Mouse (Mus musculus) CH12.LX (cell line): Measurements from ENCODE around the gene Hoxb1. TPM values are rescaled to one million over a fixed set of nuclear protein-coding genes. Genes with fewer than 3 reads are reported as not detected.

Experiments
- DNase-seq: peaks from one replicate; pipeline ENCODE4 v3.0.0-alpha.2; 2013; ENCODE audit errors: extremely low read depth
- H3K27ac ChIP-seq: 2 replicates; pipeline ENCODE4 v1.5.1; 2012; ENCODE audit warnings: low read depth, mild to moderate bottlenecking, control low read depth, moderate library complexity; ENCODE audit not compliant: insufficient read depth
- H3K27me3 ChIP-seq: replicated peaks from 2 replicates; pipeline ENCODE3; 2012; ENCODE audit warnings: inconsistent platforms
- H3K36me3 ChIP-seq, 2 experiments: replicated peaks in 1 of 2; 2 replicates each; pipeline versions ENCODE3 to v1.6.1; 2012; ENCODE audit warnings: inconsistent platforms in 1 of 2, low read length in 1 of 2, mild to moderate bottlenecking in 1 of 2, mixed read lengths in 1 of 2, moderate library complexity in 1 of 2; ENCODE audit not compliant: control insufficient read depth in 1 of 2, insufficient read depth in 1 of 2
- H3K4me1 ChIP-seq, 2 experiments: 2 replicates each; pipeline ENCODE4 v1.6.1; 2012; ENCODE audit warnings: inconsistent platforms in 1 of 2, moderate library complexity in 1 of 2; ENCODE audit not compliant: insufficient read depth in 2 of 2, control insufficient read depth in 1 of 2
- H3K4me2 ChIP-seq: 2 replicates; pipeline ENCODE4 v1.6.1; 2012; ENCODE audit warnings: low read depth, mild to moderate bottlenecking, control low read depth; ENCODE audit not compliant: poor library complexity, insufficient read depth, severe bottlenecking
- H3K4me3 ChIP-seq, 3 experiments: fragments of 150-350 bp in 1 of 3; sonication (generic) in 1 of 3; replicated peaks in 1 of 3; 2 replicates each; pipeline versions ENCODE3 to v1.5.1; 2011 to 2012; ENCODE audit warnings: low read depth in 2 of 3, low read length in 2 of 3, mild to moderate bottlenecking in 2 of 3, moderate library complexity in 2 of 3, control low read depth in 1 of 3, improper control_type of control experiment in 1 of 3, inconsistent platforms in 1 of 3, mixed read lengths in 1 of 3; ENCODE audit not compliant: poor library complexity in 1 of 3
- H3K79me2 ChIP-seq: replicated peaks from 2 replicates; pipeline ENCODE4 v1.6.1; 2012; ENCODE audit warnings: mild to moderate bottlenecking, moderate library complexity; ENCODE audit not compliant: control insufficient read depth, poor library complexity, insufficient read depth, severe bottlenecking; ENCODE audit errors: extremely low read depth
- H3K9ac ChIP-seq: 2 replicates; pipeline ENCODE4 v1.6.1; 2012; ENCODE audit warnings: low read depth, mild to moderate bottlenecking, control low read depth, moderate library complexity; ENCODE audit not compliant: insufficient read depth
- H3K9me3 ChIP-seq: replicated peaks from 2 replicates; pipeline ENCODE3; 2012; ENCODE audit warnings: low read length, inconsistent platforms, mixed read lengths
- CHD2 ChIP-seq: IDR thresholded peaks from 2 replicates; pipeline ENCODE4 v1.6.1; 2011; ENCODE audit warnings: low read length, improper control_type of control experiment
- E2F4 ChIP-seq: IDR thresholded peaks from 2 replicates; pipeline ENCODE4 v1.6.1; 2011; ENCODE audit warnings: low read depth, low read length, improper control_type of control experiment; ENCODE audit not compliant: insufficient replicate concordance
- ELF1 ChIP-seq: IDR thresholded peaks from 2 replicates; pipeline ENCODE4 v1.6.1; 2014; ENCODE audit warnings: low read depth, mild to moderate bottlenecking, inconsistent platforms, low read length, improper control_type of control experiment
- GABPA ChIP-seq: IDR thresholded peaks from 2 replicates; pipeline ENCODE4 v1.6.1; 2012; ENCODE audit warnings: low read depth, low read length, improper control_type of control experiment, inconsistent platforms; ENCODE audit not compliant: insufficient replicate concordance
- HCFC1 ChIP-seq: IDR thresholded peaks from 2 replicates; pipeline ENCODE4 v1.6.1; 2012; ENCODE audit warnings: low read depth, mild to moderate bottlenecking, inconsistent platforms, low read length, improper control_type of control experiment
- IRF4 ChIP-seq: IDR thresholded peaks from 2 replicates; pipeline ENCODE4 v1.6.1; 2014; ENCODE audit warnings: low read depth, mild to moderate bottlenecking, inconsistent platforms, low read length, improper control_type of control experiment
- JUN ChIP-seq: IDR thresholded peaks from 2 replicates; pipeline ENCODE4 v1.6.1; 2011; ENCODE audit warnings: low read depth, mild to moderate bottlenecking, low read length, improper control_type of control experiment, moderate library complexity; ENCODE audit not compliant: insufficient read depth
- JUND ChIP-seq: conservative IDR thresholded peaks from 2 replicates; pipeline ENCODE4 v1.6.1; 2011; ENCODE audit warnings: low read depth, low read length, improper control_type of control experiment
- MAFK ChIP-seq: IDR thresholded peaks from 2 replicates; pipeline ENCODE4 v1.6.1; 2011; ENCODE audit warnings: low read length, improper control_type of control experiment; ENCODE audit not compliant: insufficient replicate concordance
- MAX ChIP-seq: IDR thresholded peaks from 2 replicates; pipeline ENCODE4 v1.6.1; 2011; ENCODE audit warnings: low read length, improper control_type of control experiment
- MAZ ChIP-seq: IDR thresholded peaks from 2 replicates; pipeline ENCODE4 v1.6.1; 2012; ENCODE audit warnings: low read depth, mild to moderate bottlenecking, inconsistent platforms, low read length, improper control_type of control experiment, moderate library complexity
- MEF2A ChIP-seq: IDR thresholded peaks from 2 replicates; pipeline ENCODE4 v1.6.1; 2014; ENCODE audit warnings: low read depth, mild to moderate bottlenecking, inconsistent platforms, low read length, improper control_type of control experiment, borderline replicate concordance
- MXI1 ChIP-seq: IDR thresholded peaks from 2 replicates; pipeline ENCODE4 v1.6.1; 2011; ENCODE audit warnings: mild to moderate bottlenecking, low read depth, low read length, improper control_type of control experiment
- MYC ChIP-seq: IDR thresholded peaks from 2 replicates; pipeline ENCODE4 v1.6.1; 2011; ENCODE audit warnings: low read depth, mild to moderate bottlenecking, improper control_type of control experiment, low read length
- NRF1 ChIP-seq: IDR thresholded peaks from 2 replicates; pipeline ENCODE4 v1.6.1; 2014; ENCODE audit warnings: low read depth, mild to moderate bottlenecking, inconsistent platforms, low read length, improper control_type of control experiment, moderate library complexity
- POLR2A ChIP-seq: IDR thresholded peaks from 2 replicates; pipeline ENCODE4 v1.6.1; 2011; ENCODE audit warnings: low read depth, mild to moderate bottlenecking, improper control_type of control experiment, low read length
- POLR2AphosphoS2 ChIP-seq: IDR thresholded peaks from 2 replicates; pipeline ENCODE4 v1.6.1; 2011; ENCODE audit warnings: low read depth, low read length, improper control_type of control experiment
- RAD21 ChIP-seq: IDR thresholded peaks from 2 replicates; pipeline ENCODE4 v1.6.1; 2011; ENCODE audit warnings: low read depth, mild to moderate bottlenecking, low read length, improper control_type of control experiment, moderate library complexity
- SIN3A ChIP-seq: IDR thresholded peaks from 2 replicates; pipeline ENCODE4 v1.6.1; 2012; ENCODE audit warnings: low read length, improper control_type of control experiment, inconsistent platforms
- TBP ChIP-seq: conservative IDR thresholded peaks from 2 replicates; pipeline ENCODE4 v1.6.1; 2011; ENCODE audit warnings: low read depth, low read length, improper control_type of control experiment
- UBTF ChIP-seq: IDR thresholded peaks from 2 replicates; pipeline ENCODE4 v1.6.1; 2012; ENCODE audit warnings: low read depth, mild to moderate bottlenecking, inconsistent platforms, low read length, improper control_type of control experiment, moderate library complexity
- USF1 ChIP-seq: IDR thresholded peaks from 2 replicates; pipeline ENCODE4 v1.6.1; 2014; ENCODE audit warnings: low read depth, mild to moderate bottlenecking, inconsistent platforms, low read length, improper control_type of control experiment
- ZC3H11A ChIP-seq: IDR thresholded peaks from 2 replicates; pipeline ENCODE4 v1.6.1; 2012; ENCODE audit warnings: low read depth, mild to moderate bottlenecking, inconsistent platforms, low read length, improper control_type of control experiment
- ZKSCAN1 ChIP-seq: IDR thresholded peaks from 2 replicates; pipeline ENCODE4 v1.6.1; 2012; ENCODE audit warnings: low read depth, inconsistent platforms, low read length, improper control_type of control experiment, borderline replicate concordance
- ZMIZ1 ChIP-seq: IDR thresholded peaks from 2 replicates; pipeline ENCODE4 v1.6.1; 2012; ENCODE audit warnings: low read depth, mild to moderate bottlenecking, inconsistent platforms, low read length, improper control_type of control experiment
- dilution Hi-C: fragments of 300-500 bp; cut with MboI; formaldehyde crosslinking; loops from 2 replicates; pipeline ENCODE4 v1.14.3; 2020; ENCODE audit warnings: low sequenced_read_pairs; ENCODE audit not compliant: extremely low pct_unique_long_range_greater_than_20kb, extremely low pct_ligation_motif_present
- in situ Hi-C: fragments of 300-500 bp; cut with MboI; formaldehyde crosslinking; loops from 3 replicates; pipeline ENCODE4 v1.14.3; 2019; ENCODE audit warnings: low sequenced_read_pairs, low pct_ligation_motif_present, low pct_unique_long_range_greater_than_20kb, mixed read lengths
- polyA plus RNA-seq: library from polyadenylated mRNA; unstranded; fragments of >175 nt; gene quantifications from 2 replicates; pipeline ENCODE4 v1.2.1, GENCODE M21; 2012; ENCODE audit warnings: low read depth; ENCODE audit not compliant: insufficient read length
- total RNA-seq, 2 experiments: library from RNA; depleted of rRNA; stranded (reverse); fragments of 300-350 nt in 1 of 2; fragments of >200 nt in 1 of 2; gene quantifications; 2 replicates each; pipeline ENCODE4 v1.2.3; 2012 to 2014

The Hoxb1 gene
- total and polyA plus RNA-seq, 3 experiments: not detected

GRCm38 (mm10) chr11:96332618-96333032 is 32.9 kb upstream of the Hoxb1 start:
- no peak for DNase-seq

GRCm38 (mm10) chr11:96333241-96334001 is 32.1 kb upstream of the Hoxb1 start:
- dilution Hi-C loops: no loop called here
- in situ Hi-C loops: no loop called here
- TF ChIP-seq JUND: no peak
- no peak for TF ChIP-seq IRF4
- no peak for TF ChIP-seq UBTF
- TF ChIP-seq SIN3A: no peak
- TF ChIP-seq RAD21: no peak
- TF ChIP-seq NRF1: no peak
- TF ChIP-seq MAFK: no peak
- no peak for TF ChIP-seq ELF1
- TF ChIP-seq POLR2A: no peak
- no peak for TF ChIP-seq ZMIZ1
- TF ChIP-seq ZC3H11A: no peak
- no peak for TF ChIP-seq POLR2AphosphoS2
- no peak for TF ChIP-seq MXI1
- TF ChIP-seq MAZ: no peak
- TF ChIP-seq MAX: no peak
- no peak for TF ChIP-seq HCFC1
- no peak for TF ChIP-seq MEF2A
- no peak for TF ChIP-seq E2F4
- TF ChIP-seq, all 38 proteins: peak for 0
- no peaks in the 10 kb centered on the region for H3K9me3 ChIP-seq
- peaks cover 0 to 2% of the 10 kb centered on the region in 2 experiments for H3K36me3 ChIP-seq
- no peak overlapping the region for H3K4me2 ChIP-seq
- no peak overlapping the region for H3K27ac ChIP-seq
- H3K4me1 ChIP-seq: no peaks in the 10 kb centered on the region
- H3K27me3 ChIP-seq: peaks cover 3% of the 10 kb centered on the region
- no peak for DNase-seq
- H3K4me3 ChIP-seq: no peak overlapping the region
- H3K9ac ChIP-seq: no peak overlapping the region
- H3K79me2 ChIP-seq: no peaks in the 10 kb centered on the region

More at GRCm38 (mm10) chr11:96332618-96333032, 32.9 kb upstream of the Hoxb1 start:
- no peaks in the 10 kb centered on the region for H3K27me3 ChIP-seq
- H3K4me2 ChIP-seq: no peak overlapping the region
- H3K36me3 ChIP-seq: peaks cover 0 to 2% of the 10 kb centered on the region in 2 experiments
- H3K9ac ChIP-seq: no peak overlapping the region
- in situ Hi-C loops: no loop called here
- no peak overlapping the region for H3K4me3 ChIP-seq
- no peak overlapping the region for H3K27ac ChIP-seq
- dilution Hi-C loops: no loop called here
- no peaks in the 10 kb centered on the region for H3K4me1 ChIP-seq
- H3K79me2 ChIP-seq: no peaks in the 10 kb centered on the region
- no peak for TF ChIP-seq JUND
- TF ChIP-seq GABPA: no peak
- no peak for TF ChIP-seq HCFC1
- no peak for TF ChIP-seq NRF1
- no peak for TF ChIP-seq TBP
- TF ChIP-seq ELF1: no peak
- TF ChIP-seq E2F4: no peak
- TF ChIP-seq MAFK: no peak
- TF ChIP-seq UBTF: no peak
- TF ChIP-seq JUN: no peak
- no peak for TF ChIP-seq CHD2
- TF ChIP-seq USF1: no peak
- no peak for TF ChIP-seq ZKSCAN1
- TF ChIP-seq RAD21: no peak
- TF ChIP-seq MYC: no peak
- no peaks in the 10 kb centered on the region for H3K9me3 ChIP-seq
